Mouse (Mus musculus) heart, embryonic 12.5 days (tissue): ENCODE results near the gene Atxn2. TPM values are rescaled to one million over a fixed set of nuclear protein-coding genes. Genes with fewer than 3 reads are reported as not detected.
"Not testable (repeated sequence)": the region's sequence is repeated elsewhere in the genome, so short reads cannot be mapped to it uniquely, and the experiment has no call there.

Experiments
- ATAC-seq: fragments of 200-750 bp; cut with Nextera tagmentation; 2 replicates; pipeline ENCODE4 v1.8.0; 2017; ENCODE audit warnings: moderate TSS enrichment, moderate library complexity; ENCODE audit not compliant: insufficient number of reproducible peaks, low FRiP score
- H3K27ac ChIP-seq: fragments of 300-500 bp; sonication (generic); 2 replicates; pipeline ENCODE4 v1.5.1; 2016; ENCODE audit warnings: mild to moderate bottlenecking, moderate library complexity; ENCODE audit not compliant: poor library complexity, severe bottlenecking
- H3K27me3 ChIP-seq: fragments of 300-500 bp; sonication (generic); replicated peaks from 2 replicates; pipeline ENCODE4 v1.6.1; 2016; ENCODE audit warnings: mild to moderate bottlenecking, moderate library complexity
- H3K36me3 ChIP-seq: fragments of 300-500 bp; sonication (generic); 2 replicates; pipeline ENCODE4 v1.6.1; 2016; ENCODE audit warnings: mild to moderate bottlenecking, moderate library complexity
- H3K4me1 ChIP-seq: fragments of 300-500 bp; sonication (generic); replicated peaks from 2 replicates; pipeline ENCODE4 v1.6.1; 2016; ENCODE audit warnings: mild to moderate bottlenecking
- H3K4me2 ChIP-seq: fragments of 300-500 bp; sonication (generic); 2 replicates; pipeline ENCODE4 v1.6.1; 2016; ENCODE audit warnings: mild to moderate bottlenecking, moderate library complexity
- H3K4me3 ChIP-seq: fragments of 300-500 bp; sonication (generic); 2 replicates; pipeline ENCODE4 v1.5.1; 2016; ENCODE audit warnings: mild to moderate bottlenecking
- H3K9ac ChIP-seq: fragments of 300-500 bp; sonication (generic); 2 replicates; pipeline ENCODE4 v1.6.1; 2016; ENCODE audit warnings: mild to moderate bottlenecking, moderate library complexity
- H3K9me3 ChIP-seq: fragments of 300-500 bp; sonication (generic); replicated peaks from 2 replicates; pipeline ENCODE4 v1.6.1; 2016; ENCODE audit warnings: mild to moderate bottlenecking, moderate library complexity
- WGBS: fragments of 180-500 bp; shearing (Covaris S2); methylation state at CpG from one replicate; pipeline ENCODE4 v1.1.7; 2016; 5-methylcytosine and 5-hydroxymethylcytosine counted together
- polyA plus RNA-seq: library from polyadenylated mRNA; unstranded; fragments of >200 nt; fragmentation: Nextera tagmentation; extraction: Ambion mirVana; gene quantifications from 2 replicates; pipeline ENCODE4 v1.2.1, GENCODE M21; 2016

The Atxn2 gene
- polyA plus RNA-seq, 1 experiment from 2014 or later, result 83.2 TPM

- peaks cover 13% of the 10 kb centered on the region for H3K4me1 ChIP-seq
- no peaks in the 10 kb centered on the region for H3K9me3 ChIP-seq
- no peak overlapping the region for H3K4me2 ChIP-seq
- no peak for ATAC-seq
- peaks cover 5% of the 10 kb centered on the region for H3K36me3 ChIP-seq
- no peak overlapping the region for H3K9ac ChIP-seq
- no peak overlapping the region for H3K27ac ChIP-seq
- WGBS, result 82% methylated on average over 7 of the region's 7 CpGs
- no peaks in the 10 kb centered on the region for H3K27me3 ChIP-seq
- no peak overlapping the region for H3K4me3 ChIP-seq
These were observed 20.5 kb upstream of the Atxn2 start for GRCm38 (mm10) chr5:121690482-121691211.

DNA sequence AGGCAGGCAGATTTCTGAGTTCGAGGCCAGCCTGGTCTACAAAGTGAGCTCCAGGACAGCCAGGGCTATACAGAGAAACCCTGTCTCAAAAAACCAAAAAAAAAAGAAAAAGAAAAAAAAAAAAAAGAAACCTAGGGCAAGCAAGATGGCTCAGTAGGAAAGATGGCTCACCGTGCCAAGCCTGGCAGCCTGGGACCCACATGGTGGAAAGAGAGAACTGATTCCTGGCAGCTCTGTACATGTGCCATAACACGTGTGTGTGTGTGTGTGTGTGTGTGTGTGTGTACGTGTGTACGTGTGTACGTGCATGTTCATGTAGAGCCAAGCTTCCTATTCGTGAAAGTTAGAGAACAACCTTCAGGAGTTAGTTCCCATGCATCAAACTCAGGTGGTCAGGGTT lies 19.7 kb upstream of the Atxn2 start:
- H3K27me3 ChIP-seq, H3K4me1 ChIP-seq, H3K9me3 ChIP-seq, H3K27ac ChIP-seq, H3K4me3 ChIP-seq, H3K9ac ChIP-seq, ATAC-seq, H3K36me3 ChIP-seq, H3K4me2 ChIP-seq: not testable (repeated sequence)
- 93% methylated on average over 7 of the region's 7 CpGs for WGBS

DNA sequence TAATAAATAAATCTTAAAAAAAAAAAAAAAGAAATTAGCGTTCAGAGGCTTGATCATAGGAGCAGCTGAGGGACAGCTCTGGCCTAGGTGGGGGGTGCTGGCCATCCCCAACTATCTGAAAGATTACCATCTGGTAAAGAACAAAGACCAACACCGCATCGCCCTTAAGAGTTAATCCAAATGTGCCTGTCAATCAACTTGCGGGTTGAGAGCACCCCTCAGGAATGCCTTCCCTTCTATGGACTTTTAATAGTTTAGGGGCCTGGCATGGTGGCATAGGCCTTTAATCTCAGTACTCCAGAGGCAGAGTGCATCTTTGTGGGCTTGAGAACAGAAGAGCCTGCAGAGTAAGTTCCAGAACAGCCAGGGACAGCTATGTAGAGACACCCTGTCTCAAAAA lies 18.2 kb upstream of the Atxn2 start:
- no peak overlapping the region for H3K4me2 ChIP-seq
- H3K27me3 ChIP-seq, result no peaks in the 10 kb centered on the region

DNA sequence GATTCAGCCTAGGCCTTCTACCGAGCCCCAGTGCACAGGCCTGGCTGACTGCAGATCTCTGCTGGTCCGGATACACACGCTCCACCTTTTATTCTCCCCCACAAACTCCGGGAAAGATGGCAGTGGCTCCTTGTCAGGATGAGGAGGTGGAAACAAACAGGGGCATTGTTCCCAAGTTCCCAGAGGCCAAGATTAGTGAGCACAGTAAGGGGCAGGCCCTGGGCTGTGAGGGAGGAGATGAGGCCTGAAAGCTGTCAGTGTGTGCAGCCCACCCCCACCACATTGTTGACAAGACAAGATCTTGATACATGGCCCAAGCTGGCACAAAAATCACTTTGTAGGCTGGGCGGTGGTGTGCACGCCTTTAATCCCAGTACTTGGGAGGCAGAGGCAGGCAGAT lies 14.4 kb upstream of the Atxn2 start:
- H3K27ac ChIP-seq, result no peak overlapping the region
- H3K27me3 ChIP-seq, result no peaks in the 10 kb centered on the region
- H3K4me2 ChIP-seq, result no peak overlapping the region
- H3K9ac ChIP-seq, result no peak overlapping the region
- no peaks in the 10 kb centered on the region for H3K36me3 ChIP-seq
- H3K4me1 ChIP-seq, result peaks cover 17% of the 10 kb centered on the region
- H3K4me3 ChIP-seq, result no peak overlapping the region
- no peak for ATAC-seq
- 58% methylated on average over 6 of the region's 6 CpGs for WGBS
- H3K9me3 ChIP-seq, result no peaks in the 10 kb centered on the region

More for the DNA sequence above, 18.2 kb upstream of the Atxn2 start:
- Histone ChIP-seq H3K4me1 (no peaks in the 10 kb centered on the region), H3K27ac (no peak overlapping the region), H3K36me3 (no peaks in the 10 kb centered on the region), H3K9ac (no peak overlapping the region), H3K4me3 (no peak overlapping the region), H3K9me3 (no peaks in the 10 kb centered on the region)
- ATAC-seq, result no peak
- 78% methylated on average over 4 of the region's 4 CpGs for WGBS

DNA sequence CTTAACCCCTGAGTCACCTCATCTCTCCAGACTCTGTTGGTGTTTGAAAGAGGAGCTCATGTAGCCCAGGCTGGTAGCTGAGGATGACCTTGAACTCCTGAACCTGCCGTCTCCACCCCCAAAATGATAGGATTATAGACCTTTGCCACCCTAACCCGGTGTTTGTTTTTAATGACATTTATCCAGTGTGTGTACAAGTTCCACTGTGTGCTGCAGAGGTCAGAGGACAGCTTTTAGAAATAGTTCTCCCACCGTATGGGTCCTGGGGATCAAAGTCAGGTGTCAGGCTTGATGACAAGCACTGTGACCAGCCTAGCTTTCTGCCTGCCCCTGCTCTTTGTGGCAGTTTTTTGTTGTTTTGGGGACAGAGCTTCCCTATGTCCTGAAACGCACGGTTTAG lies 11.2 kb upstream of the Atxn2 start:
- Histone ChIP-seq H3K4me2 (peak overlapping the region; percentile 60), H3K27ac (peak overlapping the region; percentile 50), H3K9me3 (no peaks in the 10 kb centered on the region), H3K9ac (peak overlapping the region; percentile 44; the same call in 1 of the 2 replicates), H3K4me3 (no peak overlapping the region), H3K4me1 (peaks cover 25% of the 10 kb centered on the region), H3K36me3 (no peaks in the 10 kb centered on the region), H3K27me3 (no peaks in the 10 kb centered on the region)
- WGBS, result 51% methylated on average over 5 of the region's 5 CpGs
- ATAC-seq, result no peak

- peak overlapping the region; percentile 60 for H3K4me2 ChIP-seq
- no peak for ATAC-seq
- 15% methylated on average over 11 of the region's 11 CpGs for WGBS
- no peaks in the 10 kb centered on the region for H3K27me3 ChIP-seq
- H3K27ac ChIP-seq, result peak overlapping the region; percentile 50
- no peaks in the 10 kb centered on the region for H3K36me3 ChIP-seq
- H3K9ac ChIP-seq, result peak overlapping the region; percentile 44; the same call in 1 of the 2 replicates
- H3K4me3 ChIP-seq, result peak overlapping the region; percentile 24
- H3K4me1 ChIP-seq, result peaks cover 29% of the 10 kb centered on the region
- no peaks in the 10 kb centered on the region for H3K9me3 ChIP-seq
These were observed 10.6 kb upstream of the Atxn2 start for GRCm38 (mm10) chr5:121700496-121700895.

GRCm38 (mm10) chr5:121701111-121701769 lies 9.9 kb upstream of the Atxn2 start:
- Histone ChIP-seq H3K4me2 (no peak overlapping the region), H3K9me3 (no peaks in the 10 kb centered on the region), H3K4me1 (peaks cover 29% of the 10 kb centered on the region), H3K27me3 (no peaks in the 10 kb centered on the region), H3K27ac (no peak overlapping the region), H3K36me3 (no peaks in the 10 kb centered on the region), H3K9ac (no peak overlapping the region), H3K4me3 (no peak overlapping the region)
- 39% methylated on average over 8 of the region's 8 CpGs for WGBS
- peak; percentile 68 for ATAC-seq

GRCm38 (mm10) chr5:121703341-121703740 lies 7.8 kb upstream of the Atxn2 start:
- Histone ChIP-seq H3K36me3 (no peaks in the 10 kb centered on the region), H3K4me2 (no peak overlapping the region), H3K9ac (no peak overlapping the region), H3K4me3 (no peak overlapping the region), H3K27me3 (no peaks in the 10 kb centered on the region), H3K9me3 (no peaks in the 10 kb centered on the region), H3K4me1 (peaks cover 29% of the 10 kb centered on the region), H3K27ac (no peak overlapping the region)
- no peak for ATAC-seq
- WGBS, result 56% methylated on average over 1 of the region's 1 CpGs

- H3K9me3 ChIP-seq, result no peaks in the 10 kb centered on the region
- H3K27me3 ChIP-seq, result no peaks in the 10 kb centered on the region
- H3K27ac ChIP-seq, result no peak overlapping the region
- WGBS, result 5% methylated on average over 20 of the region's 20 CpGs
- peak overlapping the region; percentile 68 for H3K4me2 ChIP-seq
- H3K4me3 ChIP-seq, result peak overlapping the region; percentile 31
- no peaks in the 10 kb centered on the region for H3K36me3 ChIP-seq
- H3K9ac ChIP-seq, result peak overlapping the region; percentile 44; the same call in 1 of the 2 replicates
- H3K4me1 ChIP-seq, result peaks cover 29% of the 10 kb centered on the region
- ATAC-seq, result peak; percentile 53
These were observed 6.5 kb upstream of the Atxn2 start for GRCm38 (mm10) chr5:121704512-121705248.

- no peaks in the 10 kb centered on the region for H3K27me3 ChIP-seq
- H3K4me3 ChIP-seq, result no peak overlapping the region
- H3K9me3 ChIP-seq, result no peaks in the 10 kb centered on the region
- no peaks in the 10 kb centered on the region for H3K36me3 ChIP-seq
- H3K4me1 ChIP-seq, result peaks cover 22% of the 10 kb centered on the region
- 58% methylated on average over 2 of the region's 2 CpGs for WGBS
- no peak for ATAC-seq
- H3K27ac ChIP-seq, result peak overlapping the region; percentile 56; the same call in 1 of the 2 replicates
- H3K9ac ChIP-seq, result no peak overlapping the region
- no peak overlapping the region for H3K4me2 ChIP-seq
These were observed 735 bp upstream of the Atxn2 start for GRCm38 (mm10) chr5:121710402-121710801.

- Histone ChIP-seq H3K36me3 (no peaks in the 10 kb centered on the region), H3K27me3 (no peaks in the 10 kb centered on the region), H3K4me2 (peak overlapping the region; percentile 88), H3K4me1 (peaks cover 26% of the 10 kb centered on the region), H3K4me3 (peak overlapping the region; percentile 100), H3K9me3 (no peaks in the 10 kb centered on the region), H3K27ac (peak overlapping the region; percentile 99), H3K9ac (peak overlapping the region; percentile 99)
- under 1% methylated on average over 12 of the region's 12 CpGs for WGBS
- no peak for ATAC-seq
These were observed 325 bp upstream of the Atxn2 start for GRCm38 (mm10) chr5:121710851-121711173.
